Mouse (Mus musculus): Measurements from ENCODE around the gene Gm42715.
A peak's percentile ranks its signal among the peaks of the same experiment; 100 is the strongest.

The Gm42715 gene

GRCm38 (mm10) chr7:127586149-127586548, 66.8 kb downstream of the Gm42715 start:
- peak; percentile 78 for DNase-seq (ENCODE audit: low spot score)

GRCm38 (mm10) chr7:127587196-127587595, 67.8 kb downstream of the Gm42715 start:
- no peak for DNase-seq (ENCODE audit: low spot score)

- peak; percentile 97 for DNase-seq (ENCODE audit: low spot score)
Measured at GRCm38 (mm10) chr7:127588011-127588871, 68.9 kb downstream of the Gm42715 start, which contains the start of the genes Ccdc189 and Rnf40. TSS of gene Ccdc189 (minus strand) at chr7:127588595. TSS of gene Rnf40 (plus strand) at chr7:127588767.

- DNase-seq (ENCODE audit: low spot score) = no peak
Measured at GRCm38 (mm10) chr7:127588901-127589300, 69.5 kb downstream of the Gm42715 start.

GRCm38 (mm10) chr7:127589637-127590036, 70.3 kb downstream of the Gm42715 start:
- no peak for DNase-seq (ENCODE audit: low spot score)

- DNase-seq (ENCODE audit: low spot score) = no peak
Measured at GRCm38 (mm10) chr7:127591108-127591507, 71.7 kb downstream of the Gm42715 start.

GRCm38 (mm10) chr7:127592575-127592974, 73.2 kb downstream of the Gm42715 start:
- DNase-seq (ENCODE audit: low spot score) = no peak

- no peak for DNase-seq (ENCODE audit: low spot score)
Measured at GRCm38 (mm10) chr7:127596747-127597146, 77.4 kb downstream of the Gm42715 start.

- no peak for DNase-seq (ENCODE audit: low spot score)
Measured at GRCm38 (mm10) chr7:127600612-127601011, 81.2 kb downstream of the Gm42715 start.

GRCm38 (mm10) chr7:127601735-127602134, 82.4 kb downstream of the Gm42715 start:
- no peak for DNase-seq (ENCODE audit: low spot score)

GRCm38 (mm10) chr7:127602903-127603302, 83.5 kb downstream of the Gm42715 start:
- DNase-seq (ENCODE audit: low spot score) = no peak

GRCm38 (mm10) chr7:127604256-127604655, 84.9 kb downstream of the Gm42715 start:
- DNase-seq (ENCODE audit: low spot score) = no peak

- DNase-seq (ENCODE audit: low spot score) = no peak
Measured at GRCm38 (mm10) chr7:127607150-127607549, 87.8 kb downstream of the Gm42715 start.

GRCm38 (mm10) chr7:127611011-127611410, 91.6 kb downstream of the Gm42715 start:
- no peak for DNase-seq (ENCODE audit: low spot score)

- no peak for DNase-seq (ENCODE audit: low spot score)
Measured at GRCm38 (mm10) chr7:127611561-127611960, 92.2 kb downstream of the Gm42715 start.

- DNase-seq (ENCODE audit: low spot score) = no peak
Measured at GRCm38 (mm10) chr7:127613501-127613900, 94.1 kb downstream of the Gm42715 start.

- no peak for DNase-seq (ENCODE audit: low spot score)
Measured at GRCm38 (mm10) chr7:127614091-127614490, 94.7 kb downstream of the Gm42715 start.

- DNase-seq (ENCODE audit: low spot score) = no peak
Measured at GRCm38 (mm10) chr7:127614511-127614890, 95.1 kb downstream of the Gm42715 start.

- no peak for DNase-seq (ENCODE audit: low spot score)
Measured at GRCm38 (mm10) chr7:127614891-127615843, 95.8 kb downstream of the Gm42715 start, which contains the start of gene Zfp629. TSS of gene Zfp629 (minus strand) at chr7:127615797.

- DNase-seq (ENCODE audit: low spot score) = no peak
Measured at GRCm38 (mm10) chr7:127616336-127616735, 97.0 kb downstream of the Gm42715 start.
